Mouse (Mus musculus) cerebellum, adult 9-11 months (tissue): ENCODE results near the gene Gtf3c1.

Source experiments
- DNase-seq: peaks from one replicate; pipeline ENCODE4 v3.0.0; 2022

The Gtf3c1 gene

DNA sequence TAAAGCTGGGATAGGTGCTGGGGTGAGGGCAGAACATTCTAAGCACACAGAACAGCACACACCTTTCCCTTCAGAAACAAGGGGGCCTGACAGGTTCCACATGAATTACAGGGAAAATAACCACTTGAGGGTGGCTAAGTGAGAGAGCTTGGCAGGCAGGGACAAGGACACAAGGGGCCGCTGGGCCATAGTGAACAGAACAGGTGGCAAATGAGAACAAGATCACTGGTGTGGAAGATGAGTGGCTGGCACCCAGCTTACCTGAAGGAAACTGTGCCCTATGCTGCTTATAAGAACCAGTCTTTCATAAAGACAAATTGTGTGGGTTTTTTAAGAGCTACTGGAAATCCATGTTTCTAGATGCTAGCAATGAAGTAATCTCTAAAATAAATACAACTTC lies 4.8 kb downstream of the Gtf3c1 start:
- peak; percentile 52 for DNase-seq

DNA sequence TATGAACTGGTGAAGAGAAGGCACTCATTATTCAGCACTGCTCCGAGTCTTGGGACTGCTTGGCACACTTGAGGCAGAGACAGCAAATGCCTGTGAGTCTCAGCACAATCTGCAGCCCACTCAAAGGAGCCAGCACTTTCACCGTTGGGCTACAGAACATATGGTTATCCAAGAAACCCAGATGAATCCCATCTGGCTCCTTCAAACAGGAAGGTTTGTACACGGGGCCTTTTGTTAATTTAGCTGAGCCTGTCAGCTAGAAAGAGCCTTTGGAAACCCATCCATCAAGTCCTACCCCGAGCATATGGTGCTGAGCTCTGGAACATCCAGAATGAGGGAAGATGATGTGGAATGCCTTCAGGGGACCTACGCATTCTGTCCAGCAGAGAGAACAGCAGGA lies 13.5 kb downstream of the Gtf3c1 start:
- no peak for DNase-seq

DNA sequence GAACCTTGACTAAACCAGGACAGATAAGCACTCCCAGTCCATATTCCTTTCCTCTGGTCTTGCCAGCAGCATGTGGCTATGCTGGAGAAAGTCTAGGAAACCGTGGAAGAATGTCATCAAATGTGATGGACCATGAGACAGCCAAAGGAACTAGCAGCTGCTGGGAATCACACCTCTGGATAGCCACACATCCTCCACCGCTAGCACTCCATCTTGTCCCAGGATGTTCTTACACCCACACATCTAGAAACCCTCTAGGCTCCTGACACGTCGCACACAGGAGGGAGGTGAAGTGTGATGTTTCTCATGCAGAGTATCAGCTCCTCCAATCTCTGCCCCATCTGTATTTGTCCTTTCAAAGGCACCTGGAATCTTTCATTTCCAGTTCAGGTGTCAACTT lies 17.1 kb downstream of the Gtf3c1 start:
- DNase-seq = no peak

DNA sequence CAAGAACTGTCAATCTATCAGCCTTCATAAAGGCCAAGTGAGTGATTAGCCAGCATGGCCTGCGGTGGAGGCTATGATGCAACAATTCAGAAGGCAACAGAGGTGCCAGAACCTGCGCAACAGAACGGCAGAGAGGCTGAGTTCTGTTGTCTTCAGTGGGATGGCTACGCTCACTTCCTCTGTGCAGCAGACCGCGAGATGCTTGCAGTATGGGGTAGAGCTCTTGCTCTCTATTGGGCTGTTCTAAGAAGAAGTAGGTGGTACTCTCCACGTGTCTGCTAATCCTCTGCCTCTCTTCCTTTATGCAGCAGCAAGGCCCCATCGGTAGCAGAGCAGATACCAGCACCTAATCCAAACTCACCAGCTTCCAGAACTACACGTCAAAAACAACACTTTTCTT lies 27.6 kb downstream of the Gtf3c1 start:
- DNase-seq = no peak

DNA sequence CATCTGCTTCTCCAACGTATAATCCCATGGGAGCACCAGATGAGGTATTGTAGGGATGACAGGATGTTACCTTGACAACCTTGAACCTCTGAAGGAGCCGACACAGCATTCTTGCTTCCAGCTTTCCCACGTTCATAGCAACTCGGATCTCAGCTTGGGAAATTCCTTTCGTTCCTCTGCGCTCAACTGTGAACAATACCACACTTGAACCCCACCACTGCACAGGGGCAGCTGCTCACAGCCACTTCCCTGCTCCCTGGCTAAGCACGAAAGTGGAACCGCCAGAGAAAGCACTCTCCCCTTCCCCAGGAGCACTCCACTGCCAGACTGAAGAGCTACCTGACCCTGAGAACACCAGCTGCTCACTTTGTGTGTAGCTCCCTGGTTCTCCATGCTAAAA lies 28.8 kb downstream of the Gtf3c1 start:
- no peak for DNase-seq

DNA sequence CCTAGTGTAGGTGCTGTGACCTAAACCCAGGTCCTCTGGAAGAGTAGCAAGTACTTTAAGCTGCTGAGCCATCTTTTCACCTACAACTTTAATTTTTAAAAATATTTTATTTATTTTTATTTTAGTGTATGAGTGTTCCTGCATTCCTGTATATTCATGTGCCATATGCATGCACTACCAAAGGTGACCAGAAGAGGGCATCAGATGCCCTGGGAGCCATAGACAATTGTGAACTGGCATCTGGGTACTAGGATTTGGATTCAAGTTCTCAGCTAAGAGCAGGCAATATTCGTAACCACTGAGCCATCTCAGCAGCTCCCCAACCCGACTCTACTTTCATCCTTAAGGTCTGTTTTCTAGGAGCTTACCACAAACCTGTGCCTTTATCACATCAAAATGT lies 32.7 kb downstream of the Gtf3c1 start:
- DNase-seq = peak; percentile 31

DNA sequence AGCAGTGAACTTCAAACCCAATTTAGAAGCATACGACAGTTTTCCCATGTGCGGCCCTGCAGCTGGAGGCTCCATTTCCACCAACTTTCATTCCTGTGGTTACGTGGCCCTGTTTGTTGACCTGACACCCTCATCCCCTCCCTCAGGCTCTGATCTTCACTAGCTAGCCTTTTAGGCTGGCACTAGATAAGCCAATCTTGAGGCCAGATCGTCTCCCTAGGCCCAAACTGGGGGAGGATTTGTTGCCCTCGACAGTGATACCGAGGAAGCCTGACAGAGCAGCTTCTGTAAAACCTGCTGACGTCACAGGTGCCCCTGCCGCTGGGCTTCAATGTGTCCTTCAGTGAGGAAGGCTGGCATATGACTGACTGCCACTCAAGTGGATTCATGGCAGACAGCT lies 36.2 kb downstream of the Gtf3c1 start:
- no peak for DNase-seq

DNA sequence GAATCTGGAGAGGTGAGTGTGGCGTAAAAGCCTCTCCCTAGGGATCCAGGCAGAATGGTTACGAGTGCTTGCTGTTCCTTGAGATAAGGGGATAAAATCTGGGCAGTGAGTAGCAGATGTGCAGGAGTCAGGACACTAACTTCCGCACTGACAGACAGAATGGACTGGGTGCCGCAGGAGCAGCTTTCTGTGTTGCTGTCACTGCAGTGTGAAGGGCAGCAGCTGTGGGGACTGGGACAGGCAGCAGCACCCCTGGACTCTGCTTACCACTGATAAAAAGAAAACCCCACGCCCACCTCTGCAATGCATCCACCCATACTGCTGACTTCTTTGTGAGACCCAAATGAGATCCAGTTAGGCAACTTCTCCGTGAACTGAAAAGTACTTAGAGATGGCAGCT lies 36.7 kb downstream of the Gtf3c1 start:
- no peak for DNase-seq

DNA sequence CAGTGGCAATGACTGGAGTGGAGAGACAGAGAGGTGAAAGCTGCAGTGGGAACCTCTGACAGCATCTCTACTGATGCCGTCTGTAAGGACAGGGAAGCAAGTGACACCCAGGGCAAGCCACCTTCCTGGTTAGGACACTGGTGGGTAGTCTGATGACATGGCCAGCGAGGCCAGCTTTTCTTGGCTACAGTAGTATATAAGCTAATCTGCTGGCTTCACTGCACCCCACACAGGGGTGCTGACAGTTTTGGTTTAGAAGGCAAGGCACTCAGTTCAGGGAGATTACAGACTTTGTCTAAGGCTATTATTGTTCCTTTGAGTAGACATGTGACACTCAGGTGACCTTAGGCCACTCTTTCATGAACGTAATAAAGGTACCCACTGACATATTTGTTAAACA lies 43.9 kb downstream of the Gtf3c1 start:
- no peak for DNase-seq

DNA sequence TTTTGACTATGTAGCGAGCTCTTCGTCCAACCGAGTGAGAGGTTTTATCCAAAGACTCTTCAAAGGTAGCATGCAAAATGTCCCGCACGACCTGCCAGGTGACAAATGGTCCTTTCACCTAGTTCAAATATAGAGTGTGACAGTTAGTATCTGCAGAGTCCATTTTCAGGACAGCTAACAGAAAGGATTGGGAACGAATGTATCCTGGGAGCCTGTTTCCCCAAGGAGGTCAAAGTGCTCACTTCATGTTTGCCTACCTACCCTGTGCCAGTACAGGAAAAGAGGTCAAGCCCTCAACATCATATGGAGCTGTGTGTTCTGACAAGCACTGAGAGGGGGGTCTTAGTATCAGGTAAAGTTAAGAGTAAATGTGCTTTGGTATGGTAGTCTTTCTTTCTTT lies 50.1 kb downstream of the Gtf3c1 start:
- no peak for DNase-seq

DNA sequence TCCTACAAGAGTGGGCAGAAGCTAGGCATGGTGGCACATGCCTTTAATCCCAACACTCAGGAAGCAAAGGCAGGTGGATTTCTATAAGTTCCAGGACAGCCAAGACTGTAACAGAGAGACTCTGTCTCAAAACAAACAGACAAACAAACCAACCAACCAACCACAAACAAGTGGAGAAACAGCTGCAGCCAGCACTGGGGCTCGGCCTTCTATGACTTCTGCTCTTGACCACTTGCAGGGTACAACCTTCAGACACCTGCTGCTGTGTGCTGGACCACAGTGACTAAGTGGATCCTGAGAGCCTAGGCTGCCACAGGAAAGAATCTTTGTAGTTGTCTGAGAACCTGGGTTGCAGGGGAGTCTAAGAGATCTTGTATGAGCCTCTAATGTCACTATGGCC lies 58.6 kb downstream of the Gtf3c1 start:
- DNase-seq = no peak

DNA sequence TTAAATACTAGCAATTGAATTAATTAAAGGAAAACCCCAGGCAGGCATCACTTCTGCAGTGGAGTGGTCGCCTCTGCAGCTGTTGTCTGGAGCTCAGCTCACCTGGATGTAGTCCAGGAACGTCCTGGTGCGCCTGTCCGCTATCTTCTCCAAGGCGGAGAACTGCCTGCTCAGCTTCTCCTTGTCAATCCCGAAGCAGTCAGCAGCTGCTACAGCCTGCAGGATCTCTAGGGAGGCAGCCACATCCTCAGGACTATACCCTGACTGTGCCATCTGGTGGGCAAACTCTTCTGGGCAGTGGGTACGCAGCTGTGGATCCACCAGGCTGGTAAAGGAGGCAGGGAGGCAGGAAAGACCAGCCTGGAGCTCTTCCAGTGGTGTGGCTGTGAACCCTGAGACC lies 62.2 kb downstream of the Gtf3c1 start:
- no peak for DNase-seq

DNA sequence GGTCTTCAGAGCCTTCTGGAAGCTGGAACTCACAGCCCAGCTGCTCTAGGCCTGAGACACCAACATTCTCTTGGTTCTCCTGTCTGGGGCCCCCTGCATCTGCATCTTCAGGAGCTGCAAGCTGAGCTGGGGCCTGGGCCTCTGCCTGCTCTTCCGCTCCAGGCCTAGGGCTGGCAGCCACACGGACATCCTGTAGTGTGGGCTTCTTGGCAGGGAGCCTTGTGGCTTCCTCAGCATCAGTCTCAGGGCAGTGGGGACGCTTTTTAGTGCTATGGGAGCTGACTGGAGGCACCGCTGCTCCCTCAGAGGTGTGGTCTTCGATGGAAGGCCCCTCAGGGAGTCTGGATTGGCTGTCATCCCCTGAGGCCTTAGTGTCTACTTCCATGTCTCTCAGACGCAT lies 63.7 kb downstream of the Gtf3c1 start:
- DNase-seq = no peak

DNA sequence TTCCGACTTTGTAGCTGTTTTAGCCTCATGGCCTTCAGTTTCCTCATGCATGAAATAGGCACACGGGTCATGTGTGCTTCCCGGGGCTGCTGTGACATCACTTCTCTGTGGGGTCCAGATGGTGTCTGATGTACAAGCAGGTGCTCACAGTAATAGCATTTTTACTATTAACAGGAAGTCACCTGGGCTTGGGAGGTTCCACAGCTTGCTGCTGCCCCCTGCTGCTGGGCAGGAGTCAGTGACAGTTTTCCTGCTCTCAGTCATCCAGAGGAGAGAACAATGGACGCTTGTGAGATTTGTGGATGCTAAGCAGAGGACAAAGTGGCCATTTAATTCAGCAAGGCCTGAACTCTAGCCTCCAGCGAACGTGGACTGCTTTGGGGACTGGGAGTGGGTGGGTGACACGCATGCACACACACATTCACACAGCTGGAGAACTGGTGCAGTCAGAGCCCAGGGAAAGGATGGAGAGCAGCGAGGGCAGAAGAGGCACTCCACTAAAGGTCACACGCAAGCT lies 68.7 kb downstream of the Gtf3c1 start:
- DNase-seq = peak; percentile 84

DNA sequence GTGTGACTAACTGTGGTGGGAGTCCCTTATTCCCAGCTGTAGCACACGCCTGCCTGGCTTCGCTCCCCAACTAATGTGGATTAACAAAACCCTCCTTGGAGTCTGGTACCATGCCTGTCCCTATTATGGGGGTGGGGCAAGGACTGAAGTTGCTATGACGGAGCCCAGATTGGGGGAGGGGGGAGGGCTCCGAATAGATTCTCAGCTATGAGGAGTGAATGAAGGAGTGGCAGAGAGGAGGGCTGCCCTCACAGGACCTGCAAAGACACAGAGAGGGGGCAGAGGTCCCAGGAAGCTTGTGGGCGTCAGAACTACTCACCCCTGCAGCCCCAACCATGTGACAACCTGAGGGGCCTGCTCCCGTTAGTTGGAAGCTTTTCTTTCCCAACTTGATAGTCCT lies 69.2 kb downstream of the Gtf3c1 start:
- no peak for DNase-seq

DNA sequence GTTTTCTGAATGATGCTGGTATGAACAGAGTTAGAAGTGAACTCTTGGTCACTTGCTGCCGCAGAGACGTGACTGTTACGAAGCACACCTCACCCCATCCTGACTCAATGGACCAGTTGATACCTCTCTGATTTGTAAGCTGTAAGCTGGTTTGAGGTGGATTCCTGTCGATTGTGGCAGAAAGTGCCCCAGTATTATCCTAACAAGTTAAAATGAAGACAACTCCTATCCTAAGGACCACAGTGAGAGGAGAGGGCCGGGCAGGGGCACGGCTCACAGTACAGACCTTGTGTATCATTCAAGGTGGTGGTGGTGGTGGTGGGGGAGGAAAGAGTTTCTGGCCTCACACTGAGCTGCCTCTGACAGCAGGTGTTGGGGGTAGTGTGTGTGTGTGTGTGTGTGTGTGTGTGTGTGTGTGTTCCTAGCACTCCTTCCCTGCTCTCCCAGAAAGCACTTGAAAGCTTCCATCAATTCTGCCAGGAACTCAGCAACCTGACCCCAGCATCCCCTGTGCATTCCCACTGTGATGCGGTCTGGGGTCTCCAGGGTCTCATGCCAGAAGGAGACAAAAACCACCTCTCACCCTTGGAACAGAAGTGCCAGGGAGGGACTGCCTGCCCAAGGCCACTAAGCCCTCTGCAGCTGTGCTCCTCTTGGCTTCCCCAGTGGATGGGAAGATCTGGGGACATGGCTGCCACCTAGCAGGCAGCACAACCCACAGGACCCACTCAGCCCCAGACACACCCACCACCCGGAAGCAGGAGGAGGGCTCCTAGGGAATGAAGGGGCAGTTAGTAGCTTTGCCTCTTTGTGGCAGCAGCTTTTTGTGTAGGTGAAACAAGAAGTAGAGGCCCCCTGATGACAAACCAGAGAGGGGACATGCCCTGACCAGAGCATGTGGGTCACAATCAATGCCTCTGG lies 70.1 kb downstream of the Gtf3c1 start:
- no peak for DNase-seq

DNA sequence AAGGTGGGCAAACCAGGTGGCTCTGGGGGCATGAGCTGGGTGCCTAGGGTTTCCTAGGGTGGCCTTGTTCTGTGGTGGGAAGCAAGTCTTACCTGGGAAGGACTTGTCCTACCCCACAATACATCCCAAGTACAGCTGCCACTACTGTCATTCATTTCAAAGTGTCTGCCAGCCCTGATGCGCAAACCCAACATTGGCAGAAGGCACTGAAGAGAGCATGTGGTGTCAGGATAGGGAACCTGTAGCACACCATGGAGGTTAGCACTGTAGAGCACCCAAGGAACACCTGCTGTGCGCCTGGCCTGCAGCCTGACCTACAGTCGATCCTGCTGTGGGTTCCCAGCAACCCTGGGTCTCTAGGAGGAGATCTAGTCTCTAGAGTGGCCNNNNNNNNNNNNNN lies 76.6 kb downstream of the Gtf3c1 start:
- DNase-seq = no peak

DNA sequence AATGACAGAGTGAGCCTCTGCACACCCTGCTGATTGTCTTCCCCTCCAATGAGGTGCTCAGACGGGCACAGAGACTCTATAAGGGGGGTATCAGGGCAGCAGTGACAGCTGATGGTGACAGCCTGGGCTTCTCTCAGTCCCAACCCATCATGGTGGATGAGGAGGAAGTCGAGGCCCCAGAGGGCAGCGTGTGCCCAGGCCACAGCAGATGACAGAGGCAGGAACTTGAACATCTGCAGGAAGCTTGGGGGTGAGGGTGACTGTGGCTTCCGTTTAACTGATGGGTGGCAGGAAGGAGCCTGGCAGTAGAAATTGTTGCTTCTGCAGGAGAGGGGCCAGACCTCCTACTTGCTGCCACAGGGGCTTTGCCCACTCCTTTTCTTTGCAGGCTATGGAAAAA lies 77.3 kb downstream of the Gtf3c1 start:
- DNase-seq = no peak

DNA sequence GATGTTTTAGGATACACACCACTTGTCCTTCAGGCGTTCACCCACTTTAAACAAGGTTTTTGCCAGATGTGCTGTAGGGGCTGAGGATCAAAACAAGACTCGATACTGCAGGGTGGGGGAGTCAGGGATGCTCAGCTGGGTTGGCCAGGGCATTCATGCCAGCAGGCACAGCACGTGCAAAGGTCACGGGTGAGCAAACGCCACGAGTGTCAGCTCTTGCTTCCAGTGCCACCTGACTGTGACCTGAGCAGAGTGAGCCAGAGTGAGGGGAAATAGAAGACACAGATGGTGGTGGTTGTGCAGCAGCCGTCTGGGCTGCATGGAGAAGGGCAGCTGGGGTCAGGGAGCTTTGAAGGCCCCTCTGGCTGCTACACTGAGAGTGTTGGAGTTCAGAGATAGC lies 81.8 kb downstream of the Gtf3c1 start:
- DNase-seq = no peak

DNA sequence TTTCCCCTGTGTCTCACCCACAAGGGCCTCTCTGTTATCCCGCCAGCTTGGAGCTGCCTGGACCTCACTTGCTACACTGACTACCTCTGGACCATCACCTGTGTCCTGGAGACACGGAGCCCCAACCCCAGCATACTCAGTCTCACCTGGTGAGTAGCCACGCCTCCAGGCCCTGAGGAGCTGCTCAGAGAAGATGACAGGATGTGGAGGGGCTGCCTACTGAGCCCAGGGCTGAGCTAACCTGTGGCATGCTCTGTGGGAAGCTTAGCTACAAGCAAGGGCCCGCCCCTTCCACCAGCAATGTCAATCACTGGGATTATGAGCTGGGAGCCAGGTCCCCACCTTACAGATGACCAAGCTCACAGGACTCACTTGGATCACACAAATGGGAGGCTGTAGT lies 82.4 kb downstream of the Gtf3c1 start:
- DNase-seq = no peak

DNA sequence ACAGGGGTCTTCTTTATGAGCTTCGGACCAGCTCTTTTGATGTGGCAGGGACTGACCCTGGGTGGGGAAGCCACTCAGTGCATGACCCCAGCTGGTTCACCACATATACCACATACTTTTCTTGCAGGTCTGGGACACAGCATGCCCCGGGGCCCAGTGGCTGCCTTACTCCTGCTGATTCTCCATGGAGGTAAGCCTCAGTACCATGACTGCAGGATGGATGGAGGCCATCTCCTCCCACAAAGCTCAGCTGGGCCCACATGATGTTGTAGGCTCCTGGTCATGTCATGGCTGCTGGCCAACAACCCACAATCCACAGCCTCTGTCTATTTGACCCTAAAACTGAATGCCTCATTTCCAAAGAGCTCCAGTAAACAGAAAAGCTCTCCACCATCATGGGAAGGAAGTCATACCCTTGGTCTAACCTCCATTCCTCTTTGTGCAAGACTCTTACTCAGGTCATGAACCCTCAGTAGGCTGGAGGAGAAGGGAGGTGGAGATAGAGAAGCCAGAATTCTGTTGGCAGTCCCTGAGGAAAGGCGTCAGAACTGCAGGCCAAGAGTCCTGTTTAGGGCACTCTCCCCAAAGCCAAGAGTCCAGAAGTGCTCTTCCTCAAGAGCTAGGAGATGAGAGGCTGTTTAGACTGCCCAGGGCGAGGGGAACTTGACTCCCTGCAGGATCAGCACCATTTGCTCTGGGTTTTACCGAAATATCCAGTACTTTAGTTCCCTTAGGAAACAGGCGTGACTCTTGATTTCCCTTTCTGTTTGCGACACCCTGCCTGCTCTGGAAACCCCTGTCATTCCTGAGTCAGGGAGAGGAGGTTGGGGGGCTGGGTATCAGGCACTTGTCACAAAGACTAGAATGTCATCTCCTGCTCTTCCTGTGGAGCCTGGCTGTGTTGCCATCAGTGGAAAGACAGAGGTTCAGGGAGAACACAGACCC lies 84.6 kb downstream of the Gtf3c1 start:
- DNase-seq = no peak

DNA sequence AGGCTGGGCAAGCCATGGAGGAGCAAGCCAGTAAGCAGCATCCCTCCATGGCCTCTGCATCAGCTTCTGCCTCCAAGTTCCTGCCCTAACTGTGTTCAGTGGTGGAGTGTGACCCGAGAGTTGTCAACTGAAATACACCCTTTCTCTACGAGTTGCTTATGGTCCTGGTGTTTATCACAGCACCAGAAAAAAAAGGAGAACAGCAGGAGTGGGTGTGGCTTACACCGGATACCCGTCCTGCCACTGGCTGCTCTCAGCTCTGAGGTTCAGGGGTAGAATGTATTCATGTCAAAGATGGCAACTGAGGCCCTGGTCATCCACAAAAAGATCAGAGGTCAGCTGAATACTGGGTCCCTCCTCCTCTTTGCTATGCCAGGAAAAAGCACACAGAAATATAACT lies 87.5 kb downstream of the Gtf3c1 start:
- DNase-seq = no peak

DNA sequence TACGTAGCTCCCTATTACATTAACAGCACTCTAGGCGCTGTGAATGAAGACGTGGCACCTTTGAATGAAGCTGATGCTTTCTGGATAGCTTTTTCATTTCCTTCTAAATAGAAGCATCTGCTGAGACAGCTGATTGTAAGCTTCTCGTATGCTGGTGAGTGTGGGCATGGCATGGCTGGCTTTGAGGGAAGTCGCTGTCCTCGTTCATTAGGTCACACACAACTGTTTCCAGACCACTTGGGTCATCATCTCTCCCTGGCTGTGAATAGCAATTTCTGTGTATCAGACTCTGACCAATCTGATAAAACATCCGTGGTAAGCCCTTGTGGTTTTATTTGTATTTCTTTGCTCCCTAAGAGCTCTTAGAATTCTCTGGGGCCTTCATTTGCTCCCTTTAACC lies 89.6 kb downstream of the Gtf3c1 start:
- DNase-seq = no peak

DNA sequence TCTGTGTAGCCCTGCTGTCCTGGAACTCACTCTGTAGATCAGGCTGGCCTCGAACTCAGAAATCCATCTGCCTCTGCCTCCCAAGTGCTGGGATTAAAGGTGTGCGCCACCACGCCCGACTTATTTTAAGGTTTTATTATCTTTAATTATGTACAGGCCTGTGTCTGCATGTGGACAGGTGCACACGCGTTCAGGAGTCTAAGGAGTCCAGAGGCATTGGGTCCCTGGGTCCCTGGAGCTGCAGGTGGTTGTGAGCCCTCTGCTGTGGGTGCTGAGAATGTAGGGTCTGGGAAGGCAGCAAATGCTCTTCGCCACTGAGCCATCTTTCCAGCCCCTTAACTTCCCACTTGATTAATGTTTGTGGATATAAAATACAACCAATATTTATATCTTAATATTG lies 92.1 kb downstream of the Gtf3c1 start:
- DNase-seq = no peak
